Mouse (Mus musculus) MEL (cell line): Measurements from ENCODE around the gene Ap2b1.

Source experiments
- CTCF ChIP-seq, 3 experiments: IDR thresholded peaks in 2 of 3; conservative IDR thresholded peaks in 1 of 3; 2 replicates each; pipeline ENCODE4 v1.5.1; 2011 to 2012; ENCODE audit warnings: low read length in 3 of 3, low read depth in 2 of 3, mild to moderate bottlenecking in 2 of 3, improper control_type of control experiment in 1 of 3, inconsistent platforms in 1 of 3, mixed read lengths in 1 of 3, moderate library complexity in 1 of 3; ENCODE audit not compliant: control insufficient read depth in 1 of 3, insufficient read depth in 1 of 3, poor library complexity in 1 of 3, severe bottlenecking in 1 of 3
- EP300 ChIP-seq, 2 experiments: IDR thresholded peaks; 2 replicates each; pipeline ENCODE4 v1.6.1; 2011; ENCODE audit warnings: improper control_type of control experiment in 2 of 2, low read length in 2 of 2, low read depth in 1 of 2, mild to moderate bottlenecking in 1 of 2
- GATA1 ChIP-seq: IDR thresholded peaks from 2 replicates; pipeline ENCODE4 v1.6.1; 2011; ENCODE audit warnings: low read depth, low read length, improper control_type of control experiment
- MAZ ChIP-seq: IDR thresholded peaks from 2 replicates; pipeline ENCODE4 v1.6.1; 2012; ENCODE audit warnings: low read depth, mild to moderate bottlenecking, inconsistent platforms, low read length, improper control_type of control experiment
- POLR2A ChIP-seq, 2 experiments: IDR thresholded peaks; 2 replicates each; pipeline ENCODE4 v1.6.1; 2011 to 2012; ENCODE audit warnings: low read length in 2 of 2, mild to moderate bottlenecking in 2 of 2, control low read depth in 1 of 2, improper control_type of control experiment in 1 of 2, low read depth in 1 of 2, moderate library complexity in 1 of 2; ENCODE audit not compliant: control insufficient read depth in 1 of 2, insufficient read depth in 1 of 2, poor library complexity in 1 of 2
- RAD21 ChIP-seq: IDR thresholded peaks from 2 replicates; pipeline ENCODE4 v1.6.1; 2011; ENCODE audit warnings: mild to moderate bottlenecking, low read depth, low read length, improper control_type of control experiment
- TCF12 ChIP-seq: IDR thresholded peaks from 2 replicates; pipeline ENCODE4 v1.6.1; 2014; ENCODE audit warnings: low read depth, mild to moderate bottlenecking, inconsistent platforms, low read length, improper control_type of control experiment, moderate library complexity

- TF ChIP-seq CTCF (IDR thresholded peaks at IDR 0.05 in 2 of 3, conservative IDR thresholded peaks at IDR 0.05 in 1 of 3; ENCODE audit: control insufficient read depth in 1 of 3, insufficient read depth in 1 of 3, low read depth in 2 of 3, low read length in 3 of 3, poor library complexity in 1 of 3, severe bottlenecking in 1 of 3) (no peak), GATA1 (peak; percentile 50), EP300 (IDR thresholded peaks at IDR 0.05; ENCODE audit: low read depth in 1 of 2, low read length in 2 of 2) (no peak; a peak in 1 of 4 replicates), MAZ (no peak), TCF12 (peak; percentile 73), POLR2A (IDR thresholded peaks at IDR 0.05; ENCODE audit: control insufficient read depth in 1 of 2, insufficient read depth in 1 of 2, low read depth in 1 of 2, low read length in 2 of 2, poor library complexity in 1 of 2) (peak; percentile 93 to 100), RAD21 (no peak)
Measured at GRCm38 (mm10) chr11:83271151-83271950, 27.5 kb upstream of the Ap2b1 start.
